Mouse (Mus musculus) liver, embryonic 12.5 days (tissue): ENCODE measurements at regions not wholly inside any gene's neighbourhood (a gene's known extent, or its start where the extent isn't known, plus 50 kb on each side); places are given as distances from the start of the nearest gene placed in this dataset.

Source experiments
- ATAC-seq: fragments of 200-750 bp; cut with Nextera tagmentation; 2 replicates; pipeline ENCODE4 v1.8.0; 2017; ENCODE audit warnings: moderate number of reproducible peaks, mild to moderate bottlenecking, moderate library complexity
- H3K27ac ChIP-seq: fragments of 300-500 bp; sonication (generic); 2 replicates; pipeline ENCODE4 v1.5.1; 2016; ENCODE audit warnings: mild to moderate bottlenecking
- H3K27me3 ChIP-seq: fragments of 300-500 bp; sonication (generic); replicated peaks from 2 replicates; pipeline ENCODE4 v1.6.1; 2016; ENCODE audit warnings: mild to moderate bottlenecking, moderate library complexity
- H3K36me3 ChIP-seq: fragments of 300-500 bp; sonication (generic); 2 replicates; pipeline ENCODE4 v1.6.1; 2016; ENCODE audit warnings: mild to moderate bottlenecking, moderate library complexity
- H3K4me1 ChIP-seq: fragments of 300-500 bp; sonication (generic); 2 replicates; pipeline ENCODE4 v1.6.1; 2016
- H3K4me2 ChIP-seq: fragments of 300-500 bp; sonication (generic); 2 replicates; pipeline ENCODE4 v1.6.1; 2016; ENCODE audit warnings: mild to moderate bottlenecking, moderate library complexity
- H3K4me3 ChIP-seq: fragments of 300-500 bp; sonication (generic); 2 replicates; pipeline ENCODE4 v1.5.1; 2016; ENCODE audit warnings: mild to moderate bottlenecking, moderate library complexity
- H3K9ac ChIP-seq: fragments of 300-500 bp; sonication (generic); 2 replicates; pipeline ENCODE4 v1.6.1; 2016; ENCODE audit warnings: mild to moderate bottlenecking, moderate library complexity
- H3K9me3 ChIP-seq: fragments of 300-500 bp; sonication (generic); replicated peaks from 2 replicates; pipeline ENCODE4 v1.6.1; 2016; ENCODE audit warnings: mild to moderate bottlenecking, moderate library complexity
- WGBS: fragments of 180-500 bp; shearing (Covaris S2); methylation state at CpG from one replicate; pipeline ENCODE4 v1.1.7; 2016; ENCODE audit not compliant: insufficient replicate concordance; 5-methylcytosine and 5-hydroxymethylcytosine counted together

- Histone ChIP-seq H3K9me3 (no peaks in the 10 kb centered on the region), H3K4me1 (no peaks in the 10 kb centered on the region), H3K27me3 (no peaks in the 10 kb centered on the region), H3K27ac (no peak overlapping the region), H3K4me2 (no peak overlapping the region), H3K9ac (no peak overlapping the region), H3K36me3 (no peaks in the 10 kb centered on the region), H3K4me3 (no peak overlapping the region)
- ATAC-seq: no peak
- WGBS: 47% methylated on average over 1 of the region's 1 CpGs
Observed at GRCm38 (mm10) chr13:71732903-71733302, 230.6 kb downstream of the Irx1 start.

GRCm38 (mm10) chr13:71690069-71690817 lies 273.3 kb downstream of the Irx1 start:
- Histone ChIP-seq H3K9ac (no peak overlapping the region), H3K4me2 (no peak overlapping the region), H3K36me3 (no peaks in the 10 kb centered on the region), H3K27me3 (no peaks in the 10 kb centered on the region), H3K27ac (no peak overlapping the region), H3K9me3 (no peaks in the 10 kb centered on the region), H3K4me3 (no peak overlapping the region), H3K4me1 (no peaks in the 10 kb centered on the region)
- 24% methylated on average over 20 of the region's 20 CpGs for WGBS
- no peak for ATAC-seq

DNA sequence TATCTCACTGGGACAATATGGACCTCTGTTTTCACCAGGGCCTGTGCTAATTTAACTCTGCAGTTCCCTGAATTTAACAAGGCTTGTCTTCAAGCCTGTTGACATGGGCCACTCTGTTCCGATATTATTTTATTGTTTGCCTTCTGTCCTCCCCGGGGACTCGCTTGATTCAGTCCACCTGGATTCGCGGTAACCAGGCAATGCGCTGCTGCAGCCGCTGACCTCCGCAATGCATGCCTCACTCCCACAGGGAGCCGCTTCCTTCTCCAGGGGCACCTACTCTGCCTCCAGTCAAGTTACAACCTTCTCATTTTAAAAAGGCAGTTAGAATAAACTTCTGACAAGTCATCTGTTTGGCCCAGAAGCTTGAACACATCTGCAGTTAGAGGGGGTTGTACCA lies 274.3 kb downstream of the Irx1 start:
- Histone ChIP-seq H3K9ac (no peak overlapping the region), H3K4me2 (no peak overlapping the region), H3K36me3 (no peaks in the 10 kb centered on the region), H3K4me3 (no peak overlapping the region), H3K4me1 (no peaks in the 10 kb centered on the region), H3K9me3 (no peaks in the 10 kb centered on the region), H3K27me3 (no peaks in the 10 kb centered on the region), H3K27ac (no peak overlapping the region)
- WGBS: 51% methylated on average over 9 of the region's 9 CpGs
- ATAC-seq: no peak

- ATAC-seq: no peak
- Histone ChIP-seq H3K4me2 (no peak overlapping the region), H3K27me3 (no peaks in the 10 kb centered on the region), H3K9me3 (no peaks in the 10 kb centered on the region), H3K27ac (no peak overlapping the region), H3K4me3 (no peak overlapping the region), H3K4me1 (no peaks in the 10 kb centered on the region), H3K36me3 (no peaks in the 10 kb centered on the region), H3K9ac (no peak overlapping the region)
- 61% methylated on average over 10 of the region's 10 CpGs for WGBS
Observed at GRCm38 (mm10) chr13:71676081-71676624, 287.4 kb downstream of the Irx1 start.

DNA sequence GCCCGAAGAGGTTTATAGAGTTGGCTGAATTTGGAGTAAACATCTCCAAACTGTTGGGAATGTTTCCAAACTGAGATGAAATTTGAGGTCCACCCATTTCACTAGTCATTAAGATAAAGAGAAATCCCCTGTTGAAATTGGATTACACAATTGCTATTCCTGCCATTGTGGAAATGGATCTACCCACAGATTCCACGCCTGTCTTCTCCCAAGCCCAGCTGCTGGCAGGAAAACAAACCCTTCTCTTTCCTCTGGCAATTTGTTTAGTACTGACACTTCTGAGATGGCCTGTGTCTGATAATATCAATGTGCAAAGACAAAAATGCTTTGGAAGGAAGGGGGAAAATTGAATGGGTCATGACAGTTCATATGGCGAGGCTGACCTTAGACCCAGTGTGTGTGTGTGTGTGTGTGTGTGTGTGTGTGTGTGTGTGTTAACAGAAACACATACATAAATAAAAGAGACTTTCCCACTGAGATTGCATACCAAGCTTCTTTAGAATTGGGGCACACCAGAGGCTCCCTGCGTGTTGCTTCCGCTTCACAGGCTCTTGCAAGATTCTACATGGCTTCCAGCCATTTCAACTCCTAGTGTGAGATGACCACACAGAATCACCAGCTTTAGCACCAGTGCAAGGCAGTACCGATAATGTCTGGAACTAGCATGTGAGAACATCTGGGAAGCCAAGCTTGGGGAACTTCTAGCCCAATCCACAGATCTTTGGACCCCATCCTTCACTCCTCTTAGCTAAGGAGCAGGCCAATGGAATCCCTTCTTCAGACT lies 293.4 kb downstream of the Irx1 start:
- Histone ChIP-seq H3K9ac (no peak overlapping the region), H3K4me1 (no peaks in the 10 kb centered on the region), H3K4me2 (no peak overlapping the region), H3K27me3 (no peaks in the 10 kb centered on the region), H3K4me3 (no peak overlapping the region), H3K36me3 (no peaks in the 10 kb centered on the region), H3K9me3 (no peaks in the 10 kb centered on the region), H3K27ac (no peak overlapping the region)
- no peak for ATAC-seq
- whole genome bisulfite sequencing: 73% methylated on average over 6 of the region's 6 CpGs

- H3K27me3 ChIP-seq: no peaks in the 10 kb centered on the region
- H3K4me1 ChIP-seq: no peaks in the 10 kb centered on the region
- H3K27ac ChIP-seq: no peak overlapping the region
- 79% methylated on average over 2 of the region's 2 CpGs for WGBS
- H3K36me3 ChIP-seq: no peaks in the 10 kb centered on the region
- no peak overlapping the region for H3K9ac ChIP-seq
- ATAC-seq: no peak
- no peak overlapping the region for H3K4me3 ChIP-seq
- H3K9me3 ChIP-seq: no peaks in the 10 kb centered on the region
- no peak overlapping the region for H3K4me2 ChIP-seq
Observed at GRCm38 (mm10) chr13:71668256-71668655, 295.3 kb downstream of the Irx1 start.

DNA sequence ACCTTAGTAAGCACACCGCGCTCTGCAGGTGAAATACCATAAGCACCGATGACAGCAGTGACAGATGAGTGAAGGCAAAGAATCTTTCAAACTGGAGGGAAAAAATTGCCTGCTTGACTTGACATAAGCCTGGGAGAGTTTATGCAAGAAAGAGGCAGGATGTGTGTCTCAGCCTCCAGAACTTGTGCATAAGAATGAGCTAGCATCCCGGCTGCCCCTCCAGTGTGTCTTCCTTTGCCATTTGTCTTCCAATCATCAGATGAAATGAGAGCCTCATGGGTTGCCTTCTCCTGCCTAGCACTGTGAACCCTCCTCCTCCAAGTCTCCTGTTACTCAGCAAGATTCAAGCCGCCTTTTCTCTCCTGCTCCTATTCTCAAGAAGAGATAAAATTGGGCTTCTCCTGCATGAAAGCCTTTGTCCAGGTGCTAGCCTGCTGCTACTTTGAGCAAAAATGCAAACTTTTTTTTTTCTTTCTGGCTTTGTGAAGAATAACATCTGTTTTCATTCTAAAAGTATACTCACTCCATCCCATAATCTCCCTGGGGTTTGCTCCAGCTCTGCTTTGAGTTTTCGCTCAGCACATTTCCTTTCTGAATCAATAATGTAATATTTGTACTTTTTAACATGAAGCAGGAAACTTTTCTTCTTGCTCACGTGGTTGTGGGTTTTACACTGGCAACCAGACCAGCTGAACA lies 298.2 kb downstream of the Irx1 start:
- H3K4me3 ChIP-seq: no peak overlapping the region
- no peak overlapping the region for H3K27ac ChIP-seq
- H3K36me3 ChIP-seq: no peaks in the 10 kb centered on the region
- ATAC-seq: no peak
- no peaks in the 10 kb centered on the region for H3K27me3 ChIP-seq
- no peak overlapping the region for H3K9ac ChIP-seq
- no peak overlapping the region for H3K4me2 ChIP-seq
- WGBS: 59% methylated on average over 7 of the region's 7 CpGs
- H3K9me3 ChIP-seq: no peaks in the 10 kb centered on the region
- no peaks in the 10 kb centered on the region for H3K4me1 ChIP-seq

DNA sequence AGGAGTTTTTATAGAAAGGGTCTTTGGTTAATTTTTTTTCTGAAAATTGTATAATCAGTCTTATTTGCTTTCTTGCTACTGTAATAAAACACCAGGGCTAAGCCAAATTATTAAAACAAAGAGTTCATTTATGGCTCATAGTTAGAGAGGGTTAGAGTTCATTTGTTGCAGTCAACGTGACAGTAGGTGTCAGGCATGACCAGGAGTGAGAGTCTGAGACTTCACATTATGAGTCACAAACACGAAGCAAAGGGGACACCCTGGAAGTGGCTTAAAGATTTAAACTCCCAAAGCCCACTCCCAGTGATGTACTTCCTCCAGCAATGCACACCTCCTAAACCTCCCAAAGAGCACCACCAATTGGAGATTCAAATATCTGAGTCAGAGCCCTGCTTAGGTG lies 305.6 kb downstream of the Irx1 start:
- 47% methylated on average over 2 of the region's 2 CpGs for WGBS
- Histone ChIP-seq H3K4me1 (no peaks in the 10 kb centered on the region), H3K4me2 (no peak overlapping the region), H3K4me3 (no peak overlapping the region), H3K36me3 (no peaks in the 10 kb centered on the region), H3K9ac (no peak overlapping the region), H3K27ac (no peak overlapping the region), H3K27me3 (no peaks in the 10 kb centered on the region), H3K9me3 (no peaks in the 10 kb centered on the region)
- ATAC-seq: no peak

DNA sequence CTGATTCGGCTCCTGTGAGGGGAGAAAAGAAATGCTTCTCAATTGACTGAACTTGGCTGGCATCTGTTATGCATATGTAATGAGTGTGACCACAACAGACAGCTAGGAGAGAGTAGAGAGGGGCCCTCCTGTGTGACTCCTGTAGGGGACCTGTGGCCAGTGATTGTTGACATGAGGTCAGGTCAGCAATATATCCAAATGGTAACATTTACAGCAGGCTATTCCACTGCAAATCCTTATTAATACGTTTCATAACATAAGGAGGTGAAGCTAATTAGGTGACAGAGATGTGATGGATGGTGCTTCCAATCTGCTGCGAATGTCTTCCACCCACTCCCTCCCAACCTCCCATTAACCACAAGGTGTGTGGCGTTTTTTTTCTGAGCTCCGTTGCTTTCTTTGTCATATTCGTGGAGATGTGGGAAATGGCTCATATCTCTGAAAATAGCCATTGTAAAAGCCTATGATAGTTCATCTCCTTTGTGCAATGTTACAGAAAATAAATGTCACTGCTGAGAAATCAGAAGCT lies 309.5 kb downstream of the Irx1 start:
- Histone ChIP-seq H3K4me2 (no peak overlapping the region), H3K4me1 (no peaks in the 10 kb centered on the region), H3K4me3 (no peak overlapping the region), H3K27ac (no peak overlapping the region), H3K36me3 (no peaks in the 10 kb centered on the region), H3K9me3 (no peaks in the 10 kb centered on the region), H3K27me3 (no peaks in the 10 kb centered on the region), H3K9ac (no peak overlapping the region)
- WGBS: 52% methylated on average over 6 of the region's 6 CpGs
- ATAC-seq: no peak

DNA sequence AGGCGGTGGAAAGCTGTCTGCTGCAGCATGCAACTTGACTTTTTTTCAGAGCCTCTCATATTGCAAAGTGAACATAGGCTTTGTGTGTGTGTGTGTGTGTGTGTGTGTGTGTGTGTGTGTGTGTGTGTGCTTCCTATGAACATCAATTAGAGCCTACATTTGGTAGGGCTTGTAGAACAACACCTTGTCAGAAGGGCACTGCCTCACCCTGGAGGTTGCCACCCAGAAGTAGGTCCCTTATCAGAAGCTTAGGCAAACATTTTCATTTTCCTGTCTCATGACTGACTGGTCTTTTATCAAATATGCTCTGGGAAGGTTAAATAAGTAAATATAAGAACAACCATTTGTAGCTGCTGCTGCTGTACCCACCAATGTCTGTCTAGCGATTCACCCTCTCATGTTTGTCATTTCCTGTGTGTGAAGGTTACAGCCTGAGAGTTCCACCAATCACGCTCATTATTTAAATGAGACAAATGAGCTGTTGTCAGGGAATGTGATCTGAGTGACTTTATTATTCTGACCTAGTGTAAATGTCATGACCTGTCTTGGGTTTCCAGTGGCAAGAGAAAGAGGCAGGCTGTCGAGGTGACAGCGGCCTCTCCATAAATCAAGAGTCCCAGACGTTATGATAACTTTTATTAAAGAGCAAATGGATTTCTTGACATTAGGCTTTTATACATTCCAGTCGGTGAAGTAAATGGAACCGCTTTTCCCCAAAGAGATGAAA lies 310.1 kb downstream of the Irx1 start:
- H3K36me3 ChIP-seq: no peaks in the 10 kb centered on the region
- no peak overlapping the region for H3K4me3 ChIP-seq
- no peak overlapping the region for H3K27ac ChIP-seq
- no peaks in the 10 kb centered on the region for H3K27me3 ChIP-seq
- no peaks in the 10 kb centered on the region for H3K9me3 ChIP-seq
- no peaks in the 10 kb centered on the region for H3K4me1 ChIP-seq
- 61% methylated on average over 8 of the region's 8 CpGs for WGBS
- no peak for ATAC-seq
- H3K4me2 ChIP-seq: no peak overlapping the region
- H3K9ac ChIP-seq: no peak overlapping the region

DNA sequence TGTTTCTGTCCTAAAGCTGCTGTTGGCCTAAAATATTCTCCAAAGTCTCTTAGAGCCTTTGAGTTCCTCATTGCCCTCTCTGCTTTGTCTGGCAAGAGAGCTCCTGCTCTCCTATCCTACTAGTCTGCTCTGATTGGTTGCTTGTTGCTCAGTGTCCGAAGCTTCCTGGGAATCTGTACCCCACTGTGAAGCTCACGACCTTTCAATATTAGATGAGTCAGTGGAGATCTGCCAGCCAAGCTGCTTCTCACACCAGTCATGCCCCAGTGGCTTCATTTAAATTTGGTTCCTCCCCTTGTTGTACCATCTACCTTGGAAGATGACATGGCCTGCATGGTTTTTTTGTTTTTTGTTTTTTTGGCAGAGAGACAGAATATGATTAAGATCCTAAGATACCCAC lies 313.6 kb downstream of the Irx1 start:
- ATAC-seq: no peak
- WGBS: 21% methylated on average over 2 of the region's 2 CpGs

More for the DNA sequence above, 313.6 kb downstream of the Irx1 start:
- H3K9me3 ChIP-seq: no peaks in the 10 kb centered on the region
- H3K27me3 ChIP-seq: no peaks in the 10 kb centered on the region
- H3K4me2 ChIP-seq: no peak overlapping the region
- no peak overlapping the region for H3K9ac ChIP-seq
- no peak overlapping the region for H3K27ac ChIP-seq
- no peaks in the 10 kb centered on the region for H3K36me3 ChIP-seq
- no peak overlapping the region for H3K4me3 ChIP-seq
- no peaks in the 10 kb centered on the region for H3K4me1 ChIP-seq
